Mouse (Mus musculus) gonadal fat pad, adult 2 months (tissue): ENCODE measurements around the gene Snd1. TPM values are rescaled to one million over a fixed set of nuclear protein-coding genes. Genes with fewer than 3 reads are reported as not detected.
A peak's percentile ranks its signal among the peaks of the same experiment; 100 is the strongest.

Source experiments
- DNase-seq: peaks from one replicate; pipeline ENCODE4 v3.0.0-alpha.2; 2012; ENCODE audit warnings: low read depth
- polyA plus RNA-seq: library from polyadenylated mRNA; depleted of rRNA; stranded (reverse); fragments of >200 nt; gene quantifications from 2 replicates; pipeline ENCODE4 v1.2.3, GENCODE M21; 2012

Gene Snd1
- polyA plus RNA-seq, 1 experiment: 120 TPM

GRCm38 (mm10) chr6:28842375-28843276 lies 367.7 kb downstream of the Snd1 start:
- DNase-seq: no peak

- no peak for DNase-seq
Observed at GRCm38 (mm10) chr6:28845610-28846009, 370.7 kb downstream of the Snd1 start.

GRCm38 (mm10) chr6:28847616-28848015 lies 372.7 kb downstream of the Snd1 start:
- DNase-seq: no peak

DNA sequence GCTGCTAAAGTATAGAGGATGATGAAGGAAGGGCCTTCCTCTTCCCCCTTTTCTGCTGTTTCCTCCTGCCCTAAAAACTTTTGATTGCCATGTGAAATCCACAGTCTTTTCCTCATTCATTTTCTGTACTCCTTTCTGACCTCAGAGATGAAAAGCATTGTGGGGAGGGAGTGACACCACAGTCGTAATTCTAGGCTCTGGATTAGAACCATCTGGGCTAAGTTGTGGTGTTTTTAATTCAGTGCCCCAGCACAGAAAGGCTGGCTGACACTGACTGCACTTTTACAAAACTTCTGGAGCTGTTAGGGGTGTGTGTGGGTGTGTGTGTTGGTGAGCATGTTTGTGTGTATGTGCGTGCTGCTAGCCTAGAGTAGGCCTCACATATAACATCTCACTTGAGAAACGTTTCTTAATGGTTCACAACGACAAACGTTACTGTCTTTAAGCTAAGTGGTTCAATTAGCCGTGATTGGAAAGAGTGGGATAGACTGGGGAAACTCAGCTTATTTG lies 373.4 kb downstream of the Snd1 start:
- no peak for DNase-seq

DNA sequence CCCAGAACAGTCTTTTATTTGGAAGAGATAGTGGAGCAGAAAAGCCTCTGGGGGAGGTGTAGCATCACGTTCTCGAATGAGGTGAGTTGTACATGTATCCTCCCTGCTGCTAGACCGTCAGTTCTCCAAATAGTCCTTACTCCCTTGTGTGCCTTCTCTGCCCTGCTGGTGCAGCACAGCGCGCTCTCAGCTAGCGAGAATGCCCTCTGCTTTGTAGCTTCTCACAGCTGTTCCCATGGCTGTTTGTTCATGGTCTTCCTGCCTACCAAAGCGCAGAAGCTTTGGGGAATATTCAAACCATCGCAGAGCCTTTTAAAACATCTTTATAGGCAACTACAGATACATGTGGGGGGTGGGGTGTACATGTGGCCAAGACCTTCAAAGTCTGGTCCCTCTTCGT lies 374.0 kb downstream of the Snd1 start:
- no peak for DNase-seq

- DNase-seq: no peak
Observed at GRCm38 (mm10) chr6:28849317-28849716, 374.4 kb downstream of the Snd1 start.

- peak; percentile 66 for DNase-seq
Observed at GRCm38 (mm10) chr6:28850326-28850900, 375.5 kb downstream of the Snd1 start.

GRCm38 (mm10) chr6:28852342-28852741 lies 377.4 kb downstream of the Snd1 start:
- no peak for DNase-seq

DNA sequence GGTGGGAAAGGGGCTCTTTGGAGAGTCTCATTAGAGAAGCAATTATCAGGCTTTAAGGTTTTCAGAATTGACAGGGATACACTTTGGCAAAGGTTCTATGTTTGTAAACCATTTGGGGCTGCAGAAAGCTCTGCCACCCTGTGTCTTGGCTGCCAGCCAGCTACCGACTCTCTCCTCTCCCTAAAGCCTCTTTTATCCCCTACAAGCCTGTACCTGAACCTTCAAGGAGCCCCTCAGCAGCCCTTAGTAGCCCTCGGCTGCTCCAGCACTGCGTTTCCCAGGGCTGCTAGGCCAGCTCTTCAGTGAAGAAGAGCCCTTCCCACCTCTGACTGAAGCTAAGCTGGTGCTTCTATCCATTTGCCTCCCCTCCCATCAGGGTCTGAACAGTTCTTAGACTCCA lies 378.2 kb downstream of the Snd1 start:
- no peak for DNase-seq

DNA sequence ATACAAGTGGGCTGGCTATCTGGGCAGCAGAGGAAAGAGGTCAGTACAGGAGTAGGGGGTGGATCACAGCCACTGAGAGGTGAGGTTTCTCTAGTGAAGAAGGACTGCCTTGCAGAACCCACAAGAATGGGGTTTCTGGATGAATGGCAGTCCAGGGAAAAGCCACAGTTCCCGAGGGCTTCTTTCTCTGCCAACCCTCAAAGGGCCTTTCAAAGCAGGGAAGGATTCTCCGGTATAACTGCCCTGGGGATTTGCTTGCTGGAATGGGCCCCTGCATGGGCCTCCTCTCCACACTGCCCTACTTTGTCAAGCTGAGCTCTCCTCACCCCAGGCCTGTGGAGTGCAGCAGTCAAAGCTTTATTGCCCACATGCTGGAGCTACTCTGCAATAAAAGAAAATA lies 378.7 kb downstream of the Snd1 start:
- DNase-seq: no peak

DNA sequence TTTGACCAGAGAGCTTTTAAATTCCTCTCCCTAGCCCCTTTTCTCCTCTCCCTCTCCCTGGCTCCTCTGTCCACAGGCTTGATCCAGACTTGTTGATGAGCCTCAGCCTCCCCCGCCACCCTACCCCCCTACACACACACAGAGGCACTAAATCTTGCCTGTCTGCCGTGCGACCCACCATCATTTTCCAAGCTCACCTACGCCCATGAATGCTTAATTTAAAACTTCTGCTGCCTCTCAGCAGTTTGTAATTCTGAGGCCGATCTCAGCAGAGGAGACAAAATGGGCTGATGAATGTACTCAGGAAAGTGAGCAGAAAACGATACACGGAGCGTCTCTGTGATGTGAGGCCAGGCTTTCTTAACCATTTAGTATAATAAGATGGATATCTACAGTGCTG lies 379.7 kb downstream of the Snd1 start:
- DNase-seq: no peak

GRCm38 (mm10) chr6:28855442-28855841 lies 380.5 kb downstream of the Snd1 start:
- DNase-seq: no peak

DNA sequence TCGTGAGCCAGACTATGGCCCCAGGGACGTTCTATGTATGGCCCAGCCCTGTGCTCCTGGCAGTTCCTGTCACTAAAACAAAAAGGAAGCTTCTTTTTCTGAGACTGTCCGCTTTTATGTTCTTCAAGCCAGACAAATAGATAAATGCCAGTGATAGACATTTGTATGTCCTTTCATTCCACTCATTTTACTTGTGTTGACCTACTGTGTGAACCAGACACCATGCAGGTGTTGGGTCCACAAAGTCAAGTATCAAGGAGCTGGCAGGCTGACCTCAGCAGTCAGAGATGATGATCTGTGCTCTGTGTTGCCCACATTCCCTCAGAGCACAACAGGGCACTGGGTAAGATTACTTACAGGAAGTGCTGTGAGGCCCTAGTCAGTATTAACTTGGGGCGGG lies 381.9 kb downstream of the Snd1 start:
- no peak for DNase-seq

- DNase-seq: no peak
Observed at GRCm38 (mm10) chr6:28857198-28858180, 382.6 kb downstream of the Snd1 start.

- no peak for DNase-seq
Observed at GRCm38 (mm10) chr6:28859094-28859493, 384.2 kb downstream of the Snd1 start.

DNA sequence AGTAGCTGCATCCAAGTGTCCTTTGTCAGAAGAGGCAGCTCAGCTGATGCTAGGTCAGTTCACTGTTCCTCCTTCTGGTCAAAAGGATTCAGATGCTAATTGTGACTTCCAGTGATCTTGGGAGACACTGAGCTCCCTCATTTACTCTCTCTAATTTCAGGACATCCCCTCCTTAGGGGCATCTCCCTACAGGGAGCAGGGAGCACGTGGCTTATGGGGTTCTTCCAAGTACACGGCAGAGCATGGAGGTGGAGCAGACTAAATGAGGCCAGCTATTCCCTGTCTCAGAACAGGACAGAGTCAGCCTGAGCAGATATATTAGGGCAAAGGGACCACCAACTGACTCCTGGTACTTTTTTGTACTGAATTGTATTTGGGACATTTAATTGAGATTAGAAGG lies 385.5 kb downstream of the Snd1 start:
- no peak for DNase-seq

- DNase-seq: no peak
Observed at GRCm38 (mm10) chr6:28860922-28861321, 386.0 kb downstream of the Snd1 start.

DNA sequence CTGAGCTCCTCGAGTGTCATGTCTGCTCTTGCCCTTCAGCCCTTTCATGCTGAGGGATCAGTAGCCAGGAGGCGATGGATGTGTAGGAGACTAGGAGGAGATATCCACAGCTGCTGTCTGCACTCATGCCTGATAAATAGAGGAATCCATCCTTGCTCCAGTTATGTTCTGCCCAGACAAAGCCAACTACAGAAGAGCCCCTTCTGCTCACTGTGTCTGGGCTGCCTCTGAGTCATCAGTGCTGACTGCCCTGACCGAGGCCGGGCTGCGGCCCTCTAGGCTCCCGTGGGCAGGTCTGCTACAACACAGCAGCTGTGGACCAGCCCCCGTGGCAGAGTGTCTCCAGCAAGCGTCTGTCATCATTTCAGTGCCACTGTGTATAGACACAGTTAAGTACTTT lies 387.4 kb downstream of the Snd1 start:
- no peak for DNase-seq

DNA sequence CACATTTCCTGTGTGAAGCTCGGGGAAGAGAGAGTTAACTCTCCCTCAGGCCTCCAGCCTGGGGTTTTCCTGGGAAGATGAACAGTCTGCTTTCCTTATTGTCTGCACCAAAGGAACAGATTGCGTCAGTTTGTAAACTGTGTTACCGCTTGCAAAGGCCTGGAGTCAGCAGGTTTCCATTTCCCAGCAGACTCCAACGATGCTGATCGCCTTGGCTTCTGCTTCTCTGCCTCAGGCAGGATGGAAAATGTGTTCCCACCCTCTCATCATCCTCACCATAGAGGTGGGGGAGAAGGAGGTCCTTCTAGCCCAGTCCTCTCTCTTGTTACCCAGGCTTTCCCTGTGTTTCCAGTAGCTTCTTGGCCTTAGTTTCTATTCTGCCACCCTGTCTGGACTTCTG lies 389.7 kb downstream of the Snd1 start:
- no peak for DNase-seq

DNA sequence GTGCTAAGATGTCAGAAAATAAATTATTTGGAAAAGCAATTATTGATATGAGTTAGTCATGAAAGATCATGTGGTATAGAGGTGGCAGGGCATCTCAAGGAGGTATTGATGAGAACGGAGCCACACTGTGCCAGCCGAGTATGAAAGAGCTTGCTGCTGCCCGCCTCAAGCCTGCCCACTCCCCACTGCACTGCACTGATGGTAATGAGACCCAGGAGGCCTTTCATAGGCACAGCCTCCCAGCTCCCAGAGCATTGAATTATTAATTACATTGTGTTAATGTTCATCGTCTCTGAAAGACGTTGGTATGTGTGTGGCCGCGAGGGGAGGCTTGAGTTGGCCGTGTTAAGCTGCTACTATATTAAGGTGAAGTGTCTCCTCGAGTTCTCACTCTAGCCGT lies 390.2 kb downstream of the Snd1 start:
- DNase-seq: no peak

DNA sequence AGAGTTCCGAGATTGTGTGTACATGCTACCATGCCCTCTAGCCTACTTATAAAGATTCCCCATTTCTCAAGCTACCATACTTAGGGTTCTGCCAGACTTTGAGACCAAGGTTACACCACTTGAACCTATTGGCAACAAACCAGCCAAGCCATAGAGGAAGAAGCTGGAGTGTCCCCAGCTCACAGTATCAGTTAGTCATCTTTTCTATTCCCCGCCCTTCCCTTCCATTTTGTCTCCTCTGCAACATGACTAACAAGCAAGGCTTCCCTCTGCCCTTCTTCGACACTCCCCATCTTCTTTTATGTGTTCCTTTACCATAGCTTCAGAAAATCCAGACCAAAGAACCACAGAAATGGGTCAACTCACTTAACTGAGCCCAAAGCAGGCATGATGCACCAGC lies 391.3 kb downstream of the Snd1 start:
- DNase-seq: no peak
